Mouse (Mus musculus): Measurements from ENCODE around the gene 1700020N01Rik. TPM values are rescaled to one million over a fixed set of nuclear protein-coding genes. Genes with fewer than 3 reads are reported as not detected.

The 1700020N01Rik gene
- polyA plus RNA-seq, 1 experiment from 2014 or later, result not detected

DNA sequence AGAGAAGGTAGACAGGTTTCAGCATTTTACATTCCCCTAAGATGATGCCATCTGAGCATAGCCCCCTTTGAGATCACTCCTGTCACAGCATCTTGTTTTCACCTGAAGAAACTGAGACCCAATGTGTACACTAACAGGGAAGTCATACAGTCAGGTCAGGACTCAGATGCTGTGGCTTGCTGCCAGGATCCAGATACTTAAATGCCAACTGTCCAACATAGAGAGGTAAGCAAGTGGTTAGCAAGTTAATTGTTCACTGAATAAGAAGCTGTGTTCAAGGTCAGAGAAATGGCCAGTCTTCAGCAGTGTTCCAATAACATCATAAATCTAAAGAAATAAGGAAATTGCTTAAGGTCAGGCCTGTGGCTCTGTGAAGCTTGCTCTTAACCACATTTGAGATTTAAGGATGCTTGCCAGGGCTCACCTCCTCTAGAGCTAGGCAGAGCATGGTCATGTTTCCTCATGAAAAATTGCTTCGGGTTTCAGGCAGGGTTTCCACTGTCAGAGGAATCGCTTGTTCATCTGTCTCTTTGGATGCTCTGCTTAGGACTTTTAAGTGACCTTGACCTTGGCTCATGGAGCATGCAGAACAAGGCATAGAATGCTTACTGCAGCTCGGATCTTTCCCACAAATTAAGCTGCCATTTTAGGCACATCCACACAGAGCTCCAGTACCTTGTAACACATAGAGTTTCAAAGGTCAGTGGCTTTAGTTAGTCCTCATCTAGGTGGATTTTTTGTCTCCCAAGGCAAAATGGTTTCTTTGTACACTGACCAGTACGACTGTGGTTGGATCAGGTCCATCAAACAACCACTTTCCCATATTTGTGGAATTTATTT lies 20.3 kb downstream of the 1700020N01Rik start:
- no peaks in the 10 kb centered on the region for H3K4me1 ChIP-seq (replicated peaks; ENCODE audit: control insufficient read depth, insufficient read depth, low read length)
- 84% methylated on average over 4 of the region's 4 CpGs for WGBS
- no peak overlapping the region for H3K9ac ChIP-seq (ENCODE audit: low read length)
- no peaks in the 10 kb centered on the region for H3K36me3 ChIP-seq (ENCODE audit: control insufficient read depth, insufficient read depth, low read length)
- H3K9me3 ChIP-seq (ENCODE audit: control insufficient read depth, low read length), result no peaks in the 10 kb centered on the region
- no peak overlapping the region for H3K27ac ChIP-seq (ENCODE audit: low read depth, low read length)
- no peak overlapping the region for H3K4me3 ChIP-seq (ENCODE audit: low read depth, low read length)
- H3K27me3 ChIP-seq (ENCODE audit: control insufficient read depth, insufficient read depth, low read length), result no peaks in the 10 kb centered on the region
- DNase-seq (ENCODE audit: low spot score) (no peak), ATAC-seq (replicated peaks; ENCODE audit: low FRiP score) (no peak)
- H3K4me2 ChIP-seq (ENCODE audit: low read depth, low read length, severe bottlenecking), result no peak overlapping the region

DNA sequence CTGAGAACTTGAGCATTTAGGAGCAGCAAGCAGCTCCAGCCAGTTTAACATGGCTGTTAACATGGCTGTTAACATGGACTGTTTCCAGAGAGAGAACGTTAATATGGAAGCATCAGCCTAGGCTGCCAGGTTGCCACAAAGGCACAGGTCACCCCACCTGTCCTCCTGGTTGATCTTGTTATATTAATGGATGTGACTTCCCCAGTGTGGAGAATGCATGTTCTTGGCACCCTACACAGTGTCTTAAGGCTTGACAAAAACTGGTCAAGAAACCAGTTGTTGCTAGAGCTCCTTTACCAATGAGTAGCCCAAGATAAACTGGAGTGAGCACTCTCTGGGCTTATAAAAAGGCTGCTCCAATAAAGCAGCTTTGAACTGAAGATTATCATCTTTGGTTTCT lies 21.6 kb downstream of the 1700020N01Rik start:
- H3K27me3 ChIP-seq (ENCODE audit: control insufficient read depth, insufficient read depth, low read length), result no peaks in the 10 kb centered on the region
- ATAC-seq (replicated peaks; ENCODE audit: low FRiP score) (no peak), DNase-seq (ENCODE audit: low spot score) (no peak)
- H3K9ac ChIP-seq (ENCODE audit: low read length), result no peak overlapping the region
- H3K9me3 ChIP-seq (ENCODE audit: control insufficient read depth, low read length), result no peaks in the 10 kb centered on the region
- no peaks in the 10 kb centered on the region for H3K36me3 ChIP-seq (ENCODE audit: control insufficient read depth, insufficient read depth, low read length)
- H3K4me3 ChIP-seq (ENCODE audit: low read depth, low read length), result no peak overlapping the region
- no peak overlapping the region for H3K4me2 ChIP-seq (ENCODE audit: low read depth, low read length, severe bottlenecking)
- WGBS, result 89% methylated on average over 1 of the region's 1 CpGs
- no peaks in the 10 kb centered on the region for H3K4me1 ChIP-seq (replicated peaks; ENCODE audit: control insufficient read depth, insufficient read depth, low read length)
- no peak overlapping the region for H3K27ac ChIP-seq (ENCODE audit: low read depth, low read length)

DNA sequence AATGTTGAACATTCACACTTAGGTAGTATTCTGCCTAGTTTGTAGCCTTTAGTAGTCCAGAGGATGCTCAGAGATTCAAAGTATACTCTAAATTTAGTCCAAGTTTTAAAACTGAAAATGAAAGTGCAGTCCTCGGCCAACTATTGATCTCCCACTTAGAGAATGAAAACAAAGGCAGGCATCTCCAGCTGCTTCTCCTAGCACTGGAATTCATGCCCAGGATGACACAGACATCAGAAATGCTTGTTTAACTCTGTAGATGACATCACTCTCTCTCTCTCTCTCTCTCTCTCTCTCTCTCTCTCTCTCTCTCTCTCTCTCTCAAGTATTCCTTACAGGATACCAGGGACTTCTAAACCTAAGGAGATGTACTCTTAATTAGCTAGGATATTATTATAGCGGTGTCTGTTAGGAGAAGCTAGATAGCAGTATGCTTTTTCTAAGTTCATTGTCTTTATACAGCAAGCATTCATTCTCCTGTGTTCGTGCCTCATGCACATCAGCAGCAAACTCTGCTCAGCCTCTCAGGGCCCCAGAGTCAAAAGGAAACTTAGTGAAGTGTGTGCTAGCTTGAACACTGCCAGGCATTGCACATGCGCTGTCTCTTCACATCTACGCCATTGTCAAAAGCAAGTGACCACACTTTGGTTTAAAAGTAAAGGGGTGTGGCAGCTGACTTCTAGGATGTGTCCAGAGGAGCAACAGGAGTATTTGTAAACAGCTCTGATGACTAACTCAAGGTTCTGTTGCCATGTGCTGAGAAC lies 26.0 kb downstream of the 1700020N01Rik start:
- Histone ChIP-seq H3K9ac (ENCODE audit: low read length) (no peak overlapping the region), H3K27me3 (ENCODE audit: control insufficient read depth, insufficient read depth, low read length) (no peaks in the 10 kb centered on the region), H3K27ac (ENCODE audit: low read depth, low read length) (no peak overlapping the region), H3K4me2 (ENCODE audit: low read depth, low read length, severe bottlenecking) (no peak overlapping the region), H3K36me3 (ENCODE audit: control insufficient read depth, insufficient read depth, low read length) (no peaks in the 10 kb centered on the region), H3K4me1 (replicated peaks; ENCODE audit: control insufficient read depth, insufficient read depth, low read length) (no peaks in the 10 kb centered on the region), H3K4me3 (ENCODE audit: low read depth, low read length) (no peak overlapping the region), H3K9me3 (ENCODE audit: control insufficient read depth, low read length) (no peaks in the 10 kb centered on the region)
- ATAC-seq (replicated peaks; ENCODE audit: low FRiP score) (no peak), DNase-seq (ENCODE audit: low spot score) (no peak)
- WGBS, result 82% methylated on average over 5 of the region's 5 CpGs

DNA sequence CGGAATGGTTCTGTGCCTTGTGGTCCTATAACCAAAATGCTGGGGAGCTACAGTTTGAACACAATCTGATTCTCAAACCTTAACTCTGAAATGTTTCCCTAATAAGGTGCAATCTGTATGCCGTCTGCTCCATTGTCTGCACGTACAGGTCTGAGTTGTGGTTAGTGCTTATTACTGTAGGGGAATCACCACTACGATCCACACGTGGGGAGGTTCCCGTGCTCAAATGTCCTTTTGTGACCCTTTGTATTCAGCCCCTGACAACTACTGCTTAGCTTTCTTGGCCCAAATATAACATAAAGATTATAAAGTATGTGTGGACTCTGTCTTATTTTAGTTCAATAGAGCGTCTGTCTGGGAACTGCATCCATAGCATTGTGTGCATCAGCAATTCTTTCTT lies 29.1 kb downstream of the 1700020N01Rik start:
- no peaks in the 10 kb centered on the region for H3K27me3 ChIP-seq (ENCODE audit: control insufficient read depth, insufficient read depth, low read length)
- DNase-seq (ENCODE audit: low spot score) (no peak), ATAC-seq (replicated peaks; ENCODE audit: low FRiP score) (no peak)
- H3K27ac ChIP-seq (ENCODE audit: low read depth, low read length), result no peak overlapping the region
- no peaks in the 10 kb centered on the region for H3K4me1 ChIP-seq (replicated peaks; ENCODE audit: control insufficient read depth, insufficient read depth, low read length)
- no peak overlapping the region for H3K4me3 ChIP-seq (ENCODE audit: low read depth, low read length)
- H3K4me2 ChIP-seq (ENCODE audit: low read depth, low read length, severe bottlenecking), result no peak overlapping the region
- no peaks in the 10 kb centered on the region for H3K36me3 ChIP-seq (ENCODE audit: control insufficient read depth, insufficient read depth, low read length)
- 86% methylated on average over 7 of the region's 7 CpGs for WGBS
- H3K9me3 ChIP-seq (ENCODE audit: control insufficient read depth, low read length), result no peaks in the 10 kb centered on the region
- H3K9ac ChIP-seq (ENCODE audit: low read length), result no peak overlapping the region

DNA sequence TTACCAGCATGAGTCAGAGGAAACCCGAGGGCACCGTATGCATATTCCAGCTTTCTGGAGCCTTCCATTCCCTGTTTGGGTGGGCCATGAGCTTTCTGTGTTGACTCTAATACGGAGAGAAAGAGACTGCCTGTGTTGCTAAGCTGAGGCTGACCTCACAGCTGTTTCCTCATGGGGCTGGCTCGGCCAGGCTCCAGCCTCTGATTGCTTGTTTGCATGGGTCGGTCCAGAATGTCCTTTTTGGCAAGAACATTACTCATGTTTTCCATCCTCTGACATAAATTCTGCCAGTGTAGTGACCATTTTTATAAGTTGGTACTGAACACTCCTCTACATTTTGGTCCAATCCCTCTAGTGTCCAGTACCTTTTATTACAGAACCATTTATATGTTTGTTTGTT lies 35.6 kb downstream of the 1700020N01Rik start:
- no peak overlapping the region for H3K4me3 ChIP-seq (ENCODE audit: low read depth, low read length)
- no peaks in the 10 kb centered on the region for H3K36me3 ChIP-seq (ENCODE audit: control insufficient read depth, insufficient read depth, low read length)
- no peak for DNase-seq (ENCODE audit: low spot score)
- no peak overlapping the region for H3K4me2 ChIP-seq (ENCODE audit: low read depth, low read length, severe bottlenecking)
- H3K27ac ChIP-seq (ENCODE audit: low read depth, low read length), result no peak overlapping the region
- H3K9ac ChIP-seq (ENCODE audit: low read length), result no peak overlapping the region
- ATAC-seq (replicated peaks; ENCODE audit: low FRiP score), result no peak
- H3K27me3 ChIP-seq (ENCODE audit: control insufficient read depth, insufficient read depth, low read length), result no peaks in the 10 kb centered on the region
- no peaks in the 10 kb centered on the region for H3K9me3 ChIP-seq (ENCODE audit: control insufficient read depth, low read length)
- WGBS, result 88% methylated on average over 5 of the region's 5 CpGs
- H3K4me1 ChIP-seq (replicated peaks; ENCODE audit: control insufficient read depth, insufficient read depth, low read length), result no peaks in the 10 kb centered on the region

DNA sequence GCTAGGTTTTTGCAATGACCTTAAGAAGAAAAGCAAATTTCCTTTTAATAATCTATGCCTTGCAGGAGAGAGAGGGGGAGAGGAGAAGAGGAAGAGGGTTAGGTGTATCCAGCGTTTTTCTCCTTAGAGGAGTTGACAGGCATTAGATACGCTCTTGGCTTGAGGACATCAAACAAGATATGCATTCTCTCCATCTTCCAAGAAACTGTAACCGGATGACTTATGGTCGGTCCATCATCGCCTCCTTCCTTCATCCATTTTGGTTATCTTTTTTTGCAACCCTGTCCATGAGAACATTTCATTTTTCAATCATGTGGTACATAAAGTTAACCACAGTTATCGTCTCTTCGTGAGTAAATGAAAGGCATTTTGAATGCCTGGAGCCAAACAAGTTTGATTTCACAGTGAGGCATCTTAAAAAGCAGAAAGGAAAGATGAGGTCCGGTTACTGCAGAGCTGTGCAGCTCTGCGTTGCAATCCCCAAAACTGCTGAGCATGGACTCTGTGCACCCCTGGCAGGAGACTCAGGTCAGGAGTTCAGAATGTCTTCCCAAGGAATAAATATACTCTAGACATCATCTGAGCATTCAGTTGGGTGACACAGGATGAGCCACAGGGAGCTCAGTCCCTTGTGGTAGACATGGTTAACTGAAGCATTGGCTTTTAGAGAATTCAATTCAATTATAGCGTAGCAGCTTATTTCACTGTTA lies 36.2 kb downstream of the 1700020N01Rik start:
- H3K27ac ChIP-seq (ENCODE audit: low read depth, low read length), result no peak overlapping the region

DNA sequence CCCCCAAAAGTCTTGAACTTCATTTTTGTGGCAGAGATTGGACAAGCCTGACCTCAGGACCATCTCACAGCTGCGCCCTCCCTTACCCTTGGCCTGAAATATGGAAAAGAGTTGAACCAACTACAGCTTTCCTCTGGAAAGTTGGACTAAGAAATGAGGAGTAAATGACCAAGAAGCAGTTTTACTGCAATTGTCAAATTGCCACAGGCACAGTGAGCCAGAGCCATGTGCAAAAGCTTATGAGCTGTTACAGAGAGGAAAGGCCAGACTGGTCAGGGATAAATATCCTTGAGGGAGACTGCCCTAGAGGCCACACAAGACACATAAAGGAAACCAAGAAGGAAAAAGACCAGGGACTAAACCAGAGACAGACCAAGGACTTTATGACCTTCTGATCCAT lies 38.5 kb downstream of the 1700020N01Rik start:
- no peaks in the 10 kb centered on the region for H3K9me3 ChIP-seq (ENCODE audit: control insufficient read depth, low read length)
- ATAC-seq (replicated peaks; ENCODE audit: low FRiP score) (no peak), DNase-seq (ENCODE audit: low spot score) (no peak)
- H3K36me3 ChIP-seq (ENCODE audit: control insufficient read depth, insufficient read depth, low read length), result no peaks in the 10 kb centered on the region
- H3K27me3 ChIP-seq (ENCODE audit: control insufficient read depth, insufficient read depth, low read length), result no peaks in the 10 kb centered on the region
- H3K4me2 ChIP-seq (ENCODE audit: low read depth, low read length, severe bottlenecking), result no peak overlapping the region
- no peak overlapping the region for H3K27ac ChIP-seq (ENCODE audit: low read depth, low read length)
- no peak overlapping the region for H3K9ac ChIP-seq (ENCODE audit: low read length)
- WGBS, result 76% methylated on average over 1 of the region's 1 CpGs
- H3K4me1 ChIP-seq (replicated peaks; ENCODE audit: control insufficient read depth, insufficient read depth, low read length), result no peaks in the 10 kb centered on the region
- H3K4me3 ChIP-seq (ENCODE audit: low read depth, low read length), result no peak overlapping the region

More for the DNA sequence above, 36.2 kb downstream of the 1700020N01Rik start:
- DNase-seq (ENCODE audit: low spot score) (no peak), ATAC-seq (replicated peaks; ENCODE audit: low FRiP score) (no peak)
- Histone ChIP-seq H3K27me3 (ENCODE audit: control insufficient read depth, insufficient read depth, low read length) (no peaks in the 10 kb centered on the region), H3K9ac (ENCODE audit: low read length) (no peak overlapping the region), H3K4me1 (replicated peaks; ENCODE audit: control insufficient read depth, insufficient read depth, low read length) (no peaks in the 10 kb centered on the region), H3K4me3 (ENCODE audit: low read depth, low read length) (no peak overlapping the region), H3K36me3 (ENCODE audit: control insufficient read depth, insufficient read depth, low read length) (no peaks in the 10 kb centered on the region), H3K9me3 (ENCODE audit: control insufficient read depth, low read length) (no peaks in the 10 kb centered on the region), H3K4me2 (ENCODE audit: low read depth, low read length, severe bottlenecking) (no peak overlapping the region)
- 88% methylated on average over 10 of the region's 10 CpGs for WGBS

DNA sequence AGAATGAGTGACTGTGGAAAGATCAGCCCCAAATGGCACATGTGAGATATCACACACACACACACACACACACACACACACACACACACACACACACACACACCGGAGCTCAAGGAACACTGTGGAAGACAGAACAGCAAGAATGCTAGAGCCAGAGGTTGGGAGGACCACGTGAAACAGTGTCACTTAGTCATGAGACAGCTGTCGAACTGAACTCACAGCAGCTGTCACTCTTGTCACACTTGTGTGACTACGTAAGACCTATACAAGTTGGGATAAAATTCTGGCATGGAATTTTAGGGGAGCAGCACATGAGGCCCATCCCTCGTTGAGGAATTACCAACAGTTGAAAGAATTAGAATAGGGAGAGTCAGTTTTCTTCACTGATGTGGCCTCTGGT lies 39.7 kb downstream of the 1700020N01Rik start:
- H3K4me1 ChIP-seq (replicated peaks; ENCODE audit: control insufficient read depth, insufficient read depth, low read length), result no peaks in the 10 kb centered on the region
- no peaks in the 10 kb centered on the region for H3K9me3 ChIP-seq (ENCODE audit: control insufficient read depth, low read length)
- no peak overlapping the region for H3K27ac ChIP-seq (ENCODE audit: low read depth, low read length)
- no peak overlapping the region for H3K4me2 ChIP-seq (ENCODE audit: low read depth, low read length, severe bottlenecking)
- 75% methylated on average over 5 of the region's 5 CpGs for WGBS
- H3K4me3 ChIP-seq (ENCODE audit: low read depth, low read length), result no peak overlapping the region
- no peak for ATAC-seq (replicated peaks; ENCODE audit: low FRiP score)
- H3K36me3 ChIP-seq (ENCODE audit: control insufficient read depth, insufficient read depth, low read length), result no peaks in the 10 kb centered on the region
- no peaks in the 10 kb centered on the region for H3K27me3 ChIP-seq (ENCODE audit: control insufficient read depth, insufficient read depth, low read length)
- H3K9ac ChIP-seq (ENCODE audit: low read length), result no peak overlapping the region
- no peak for DNase-seq (ENCODE audit: low spot score)
